Mouse (Mus musculus) stomach, embryonic 16.5 days (tissue): ENCODE results near the gene Nudt19. TPM values are rescaled to one million over a fixed set of nuclear protein-coding genes. Genes with fewer than 3 reads are reported as not detected.
"Not testable (repeated sequence)": the region's sequence is repeated elsewhere in the genome, so short reads cannot be mapped to it uniquely, and the experiment has no call there.

Experiments used
- ATAC-seq: fragments of 200-750 bp; cut with Nextera tagmentation; 2 replicates; pipeline ENCODE4 v1.8.0; 2017; ENCODE audit warnings: moderate number of reproducible peaks, moderate TSS enrichment; ENCODE audit not compliant: insufficient read depth, low FRiP score
- H3K27ac ChIP-seq: fragments of 300-500 bp; sonication (generic); 2 replicates; pipeline ENCODE4 v1.5.1; 2014; ENCODE audit warnings: low read length
- H3K27me3 ChIP-seq: fragments of 300-500 bp; sonication (generic); 2 replicates; pipeline ENCODE4 v1.6.1; 2014; ENCODE audit warnings: low read length, control low read depth, mixed read lengths; ENCODE audit not compliant: control insufficient read depth, insufficient read depth
- H3K36me3 ChIP-seq: fragments of 300-500 bp; sonication (generic); 2 replicates; pipeline ENCODE4 v1.6.1; 2014; ENCODE audit warnings: low read length; ENCODE audit not compliant: control insufficient read depth, insufficient read depth
- H3K4me1 ChIP-seq: fragments of 300-500 bp; sonication (generic); 2 replicates; pipeline ENCODE4 v1.6.1; 2014; ENCODE audit warnings: low read length, control low read depth, mixed read lengths; ENCODE audit not compliant: control insufficient read depth, insufficient read depth
- H3K4me2 ChIP-seq: fragments of 300-500 bp; sonication (generic); 2 replicates; pipeline ENCODE4 v1.6.1; 2014; ENCODE audit warnings: low read depth, low read length, mixed read lengths
- H3K4me3 ChIP-seq: fragments of 300-500 bp; sonication (generic); replicated peaks from 2 replicates; pipeline ENCODE4 v1.5.1; 2014; ENCODE audit warnings: mild to moderate bottlenecking, low read length
- H3K9ac ChIP-seq: fragments of 300-500 bp; sonication (generic); 2 replicates; pipeline ENCODE4 v1.6.1; 2014; ENCODE audit warnings: low read length
- H3K9me3 ChIP-seq: fragments of 300-500 bp; sonication (generic); replicated peaks from 2 replicates; pipeline ENCODE4 v1.6.1; 2016; ENCODE audit warnings: low read length, control low read depth; ENCODE audit not compliant: control insufficient read depth
- WGBS: fragments of 180-500 bp; shearing (Covaris S2); extraction: QIAGEN DNeasy Blood & Tissue Kit; methylation state at CpG from one replicate; pipeline ENCODE4 v1.1.7; 2014; 5-methylcytosine and 5-hydroxymethylcytosine counted together
- polyA plus RNA-seq: library from polyadenylated mRNA; unstranded; fragments of >200 nt; fragmentation: Nextera tagmentation; extraction: Ambion mirVana; gene quantifications from 2 replicates; pipeline ENCODE4 v1.2.1, GENCODE M21; 2015

The Nudt19 gene
- polyA plus RNA-seq, 1 experiment from 2014 or later, result 66.8 TPM

DNA sequence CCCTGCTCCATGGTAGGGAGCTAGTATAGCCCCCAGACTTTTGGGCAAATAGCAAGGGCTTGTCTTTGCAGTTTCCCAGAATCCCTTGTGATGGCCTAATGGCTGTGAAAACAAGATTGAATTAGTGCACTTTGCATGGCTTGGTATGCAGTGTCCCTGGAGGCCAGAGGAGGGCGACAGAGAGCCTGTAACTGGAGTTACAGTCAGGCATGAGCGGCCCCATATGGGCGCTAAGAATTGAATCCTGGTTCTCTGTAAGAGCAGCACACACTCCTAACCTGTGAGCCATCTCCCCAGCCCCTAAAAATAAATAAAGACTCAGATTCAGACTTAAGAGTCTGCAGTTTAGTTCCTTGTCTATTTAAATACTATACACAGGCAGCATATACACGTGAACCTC lies 23.7 kb upstream of the Nudt19 start:
- 36% methylated on average over 4 of the region's 4 CpGs for WGBS
- Histone ChIP-seq H3K36me3 (no peaks in the 10 kb centered on the region), H3K4me2 (no peak overlapping the region), H3K4me1 (peaks cover 3% of the 10 kb centered on the region; the same call in 1 of the 2 replicates), H3K9me3 (no peaks in the 10 kb centered on the region), H3K27me3 (peaks cover 20% of the 10 kb centered on the region), H3K4me3 (no peak overlapping the region), H3K27ac (no peak overlapping the region), H3K9ac (no peak overlapping the region)
- ATAC-seq, result no peak

DNA sequence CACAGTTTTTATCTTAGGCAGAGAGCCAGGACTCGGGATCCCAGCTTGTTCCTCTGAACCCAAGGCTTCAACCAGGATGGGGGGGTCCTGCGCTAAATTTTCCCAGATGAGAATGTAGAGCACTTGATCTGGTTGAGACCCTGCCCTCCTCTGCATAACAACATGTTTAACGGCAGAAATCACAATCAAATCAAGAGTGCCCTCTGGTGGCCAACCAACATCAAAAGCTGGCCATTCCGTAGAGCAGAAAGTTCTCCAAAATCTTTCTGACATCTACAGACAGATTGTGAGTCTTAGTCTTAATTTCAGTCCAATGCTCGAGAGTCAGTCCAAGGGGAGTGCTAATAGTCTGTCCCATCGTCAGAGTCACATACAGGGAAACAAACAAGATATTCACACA lies 14.8 kb upstream of the Nudt19 start:
- H3K9ac ChIP-seq, H3K36me3 ChIP-seq, H3K4me1 ChIP-seq, H3K9me3 ChIP-seq, H3K27ac ChIP-seq, ATAC-seq, H3K27me3 ChIP-seq, H3K4me3 ChIP-seq, H3K4me2 ChIP-seq: not testable (repeated sequence)
- 22% methylated on average over 6 of the region's 6 CpGs for WGBS

GRCm38 (mm10) chr7:35569724-35570123 lies 13.6 kb upstream of the Nudt19 start:
- H3K4me2 ChIP-seq, H3K4me1 ChIP-seq, ATAC-seq, H3K27ac ChIP-seq, H3K27me3 ChIP-seq, H3K4me3 ChIP-seq, H3K9ac ChIP-seq, H3K36me3 ChIP-seq, H3K9me3 ChIP-seq: not testable (repeated sequence)
- WGBS, result 85% methylated on average over 4 of the region's 4 CpGs

- not testable (repeated sequence) for H3K9ac ChIP-seq, H3K27me3 ChIP-seq, H3K9me3 ChIP-seq, H3K4me3 ChIP-seq, H3K27ac ChIP-seq, H3K4me1 ChIP-seq, H3K36me3 ChIP-seq, H3K4me2 ChIP-seq, ATAC-seq
- WGBS, result 76% methylated on average over 13 of the region's 13 CpGs
These were observed 9.9 kb upstream of the Nudt19 start for GRCm38 (mm10) chr7:35565965-35566364.

- not testable (repeated sequence) for H3K27me3 ChIP-seq, H3K4me2 ChIP-seq, H3K36me3 ChIP-seq, H3K4me3 ChIP-seq, H3K9me3 ChIP-seq, H3K4me1 ChIP-seq, H3K9ac ChIP-seq, H3K27ac ChIP-seq, ATAC-seq
- 77% methylated on average over 10 of the region's 10 CpGs for WGBS
These were observed 8.8 kb upstream of the Nudt19 start for GRCm38 (mm10) chr7:35564872-35565271.

DNA sequence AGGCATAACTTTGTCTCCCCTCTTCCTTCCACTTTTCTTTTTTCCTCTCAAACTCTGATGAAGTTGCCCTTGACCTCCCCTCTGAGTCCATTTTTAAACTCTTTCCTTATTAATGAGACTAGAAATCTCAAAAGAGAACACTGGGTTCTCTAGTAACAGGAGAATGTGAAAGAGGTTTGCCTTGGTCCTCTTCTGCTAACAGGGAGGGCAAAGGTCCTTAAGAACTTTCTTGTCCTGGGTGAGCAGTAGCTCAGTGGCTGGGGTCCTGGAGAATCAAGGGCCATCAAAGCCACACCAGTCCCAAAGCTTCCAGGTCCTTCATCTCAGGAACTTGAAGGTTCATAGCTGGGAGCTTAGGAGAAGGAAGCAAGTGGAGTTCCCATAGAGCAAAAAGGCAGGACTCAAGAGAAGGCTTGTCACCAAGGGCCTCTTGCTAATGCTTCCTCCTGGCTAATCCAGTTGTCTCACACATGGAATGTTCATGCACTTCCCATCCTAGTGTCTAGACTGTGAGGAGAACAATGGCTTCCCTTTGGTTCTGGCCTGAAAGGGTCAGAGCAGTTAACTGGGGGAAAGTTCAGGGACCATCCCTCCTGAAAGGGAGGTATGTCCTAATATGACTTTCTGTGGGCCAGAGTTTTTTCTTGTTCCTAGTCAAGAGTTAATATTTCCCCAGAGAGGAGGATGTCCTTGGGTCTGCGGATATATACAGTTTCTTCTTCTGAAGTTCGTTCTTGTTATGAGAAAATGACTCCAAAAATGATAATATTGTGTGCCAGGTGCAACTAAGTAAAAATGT lies 8.2 kb upstream of the Nudt19 start:
- no peak for ATAC-seq
- Histone ChIP-seq H3K36me3 (no peaks in the 10 kb centered on the region), H3K27me3 (no peaks in the 10 kb centered on the region), H3K27ac (no peak overlapping the region), H3K4me1 (no peaks in the 10 kb centered on the region), H3K9ac (no peak overlapping the region), H3K4me3 (no peak overlapping the region), H3K4me2 (no peak overlapping the region), H3K9me3 (no peaks in the 10 kb centered on the region)
- 75% methylated on average over 2 of the region's 2 CpGs for WGBS

DNA sequence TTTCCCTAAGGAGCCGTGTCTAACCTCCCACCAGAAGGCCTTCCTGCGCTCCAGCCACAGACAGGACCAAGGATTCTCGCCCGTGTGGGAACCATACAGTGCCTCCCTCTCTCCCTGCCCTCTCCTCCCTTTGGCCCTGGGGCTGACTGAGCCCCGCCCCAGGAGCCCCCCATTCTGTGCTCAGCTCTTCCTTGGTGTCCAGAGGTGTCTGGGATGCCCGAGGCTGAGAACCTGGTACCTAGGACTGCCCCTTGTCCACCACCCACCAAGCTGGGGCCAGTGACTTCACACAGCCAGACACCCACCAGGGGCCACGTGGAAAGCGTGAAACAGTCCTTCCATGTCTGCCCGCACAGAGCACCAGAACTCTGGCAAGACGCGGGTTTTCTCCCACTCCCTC lies 7.0 kb upstream of the Nudt19 start:
- ATAC-seq, result no peak
- no peak overlapping the region for H3K9ac ChIP-seq

GRCm38 (mm10) chr7:35559838-35560237 lies 3.7 kb upstream of the Nudt19 start:
- Histone ChIP-seq H3K4me2 (no peak overlapping the region), H3K4me3 (no peak overlapping the region), H3K9ac (no peak overlapping the region), H3K36me3 (no peaks in the 10 kb centered on the region), H3K27ac (no peak overlapping the region), H3K27me3 (no peaks in the 10 kb centered on the region), H3K9me3 (no peaks in the 10 kb centered on the region), H3K4me1 (peaks cover 5% of the 10 kb centered on the region; the same call in 1 of the 2 replicates)
- no peak for ATAC-seq
- 90% methylated on average over 3 of the region's 3 CpGs for WGBS

More for the DNA sequence above, 7.0 kb upstream of the Nudt19 start:
- Histone ChIP-seq H3K4me2 (no peak overlapping the region), H3K4me1 (no peaks in the 10 kb centered on the region; the same call in 1 of the 2 replicates), H3K4me3 (no peak overlapping the region), H3K36me3 (no peaks in the 10 kb centered on the region), H3K27ac (no peak overlapping the region), H3K27me3 (no peaks in the 10 kb centered on the region), H3K9me3 (no peaks in the 10 kb centered on the region)
- 64% methylated on average over 11 of the region's 11 CpGs for WGBS

- Histone ChIP-seq H3K9me3 (no peaks in the 10 kb centered on the region), H3K27me3 (no peaks in the 10 kb centered on the region), H3K4me2 (no peak overlapping the region), H3K9ac (no peak overlapping the region), H3K4me1 (peaks cover 5% of the 10 kb centered on the region; the same call in 1 of the 2 replicates), H3K4me3 (no peak overlapping the region), H3K27ac (no peak overlapping the region), H3K36me3 (no peaks in the 10 kb centered on the region)
- no peak for ATAC-seq
- WGBS, result 53% methylated on average over 2 of the region's 2 CpGs
These were observed 2.6 kb upstream of the Nudt19 start for GRCm38 (mm10) chr7:35558681-35559080.
